Mouse (Mus musculus) megakaryocyte progenitor cell, adult 5-6 weeks (primary cell): ENCODE measurements around the gene Josd2. TPM values are rescaled to one million over a fixed set of nuclear protein-coding genes. Genes with fewer than 3 reads are reported as not detected.

Experiments
- ATAC-seq: replicated peaks from 2 replicates; pipeline ENCODE4 v1.8.0; 2016; ENCODE audit warnings: mild to moderate bottlenecking, moderate TSS enrichment, inconsistent platforms; ENCODE audit not compliant: poor library complexity
- total RNA-seq, 2 experiments: library from RNA; stranded (forward) in 1 of 2; stranded (reverse) in 1 of 2; fragments of 157-497, 149-512 nt in 1 of 2; fragments of 200-1000 nt in 1 of 2; gene quantifications; 2 replicates each; pipeline versions ENCODE4 v1.2.3 to v1.2.4; 2015 to 2017

Gene Josd2
- total RNA-seq, 2 experiments from 2014 or later: 22.6 to 27.5 TPM

GRCm38 (mm10) chr7:44445528-44445923 lies 22.3 kb upstream of the Josd2 start:
- no peak for ATAC-seq

DNA sequence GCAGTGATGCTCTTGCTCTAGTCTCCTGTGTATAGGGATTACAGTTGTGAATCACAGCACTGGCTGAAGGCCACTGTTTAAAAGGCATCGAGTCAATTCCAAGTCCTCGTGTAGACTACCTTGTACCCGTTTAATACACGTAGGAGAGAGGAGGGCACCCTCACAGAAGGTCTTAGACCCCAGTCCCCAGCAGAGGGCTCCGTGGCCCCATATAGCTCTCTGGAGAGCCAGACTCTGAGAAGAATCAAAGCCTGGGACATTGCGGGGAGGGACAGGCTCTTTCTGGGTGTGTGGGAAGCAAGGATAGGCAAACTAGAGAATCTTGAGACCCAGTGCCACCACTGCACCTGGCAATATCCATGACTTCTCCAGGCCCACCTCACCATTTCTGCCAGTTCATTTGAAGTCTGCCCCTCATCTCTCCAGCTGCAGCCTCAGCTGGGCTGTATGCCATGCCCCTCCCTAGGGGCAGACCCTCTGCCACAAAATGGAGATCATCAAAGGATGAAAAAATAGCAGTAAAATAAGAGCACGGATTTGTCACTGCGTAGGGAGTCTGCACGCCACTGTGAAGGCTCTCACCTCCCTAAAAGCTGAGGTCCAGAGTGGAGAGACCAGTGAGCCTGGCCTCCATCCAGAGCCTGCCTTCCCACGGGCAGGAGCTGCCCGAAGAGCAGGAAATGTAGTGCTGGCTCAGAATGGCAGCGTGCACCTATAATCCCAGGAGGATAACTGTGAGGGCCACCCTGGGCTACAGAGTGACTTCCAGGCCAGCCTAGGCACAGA lies 21.5 kb upstream of the Josd2 start:
- ATAC-seq: no peak

GRCm38 (mm10) chr7:44453256-44453655 lies 14.5 kb upstream of the Josd2 start:
- peak; percentile 87 for ATAC-seq

DNA sequence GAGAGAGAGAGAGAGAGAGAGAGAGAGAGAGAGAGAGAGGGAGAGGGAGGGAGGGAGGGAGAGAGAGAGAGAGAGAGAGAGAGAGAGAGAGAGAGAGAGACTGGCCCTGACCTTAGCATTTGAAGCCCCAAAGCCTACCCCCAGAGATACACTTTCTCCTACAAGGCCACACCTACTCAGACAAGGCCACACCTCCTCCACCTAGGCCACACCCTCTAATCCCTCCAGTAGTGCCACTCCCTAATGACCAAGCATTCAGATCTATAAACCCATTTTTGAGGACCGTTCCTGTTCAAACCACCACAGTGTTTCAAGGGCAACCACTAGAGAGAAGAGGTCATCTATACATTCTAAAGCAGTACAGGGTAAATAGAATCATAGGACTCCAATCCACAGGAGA lies 11.5 kb upstream of the Josd2 start:
- 0 out of 2 replicates have a peak, but pooled peaks have one; percentile 40 for ATAC-seq

DNA sequence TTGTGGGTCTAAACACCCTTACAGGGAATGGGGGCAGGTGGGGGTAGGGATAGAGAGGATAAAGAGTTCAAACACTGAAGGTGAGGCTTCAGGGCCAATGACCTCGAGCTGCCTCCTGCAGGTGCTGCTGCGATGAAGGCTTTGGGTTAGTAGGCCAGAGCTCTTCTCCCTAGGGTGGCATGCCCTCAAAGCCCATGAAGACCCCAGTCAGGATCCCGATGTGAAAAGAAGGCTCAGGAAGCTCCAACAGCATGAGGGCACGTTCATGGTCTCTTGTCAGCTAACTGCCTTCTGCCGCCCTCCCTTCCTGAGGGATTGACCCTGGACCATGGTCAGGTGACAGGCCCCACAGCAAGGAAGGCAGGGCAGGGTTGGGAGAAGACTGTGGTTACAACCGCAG lies 7.7 kb upstream of the Josd2 start:
- no peak for ATAC-seq

DNA sequence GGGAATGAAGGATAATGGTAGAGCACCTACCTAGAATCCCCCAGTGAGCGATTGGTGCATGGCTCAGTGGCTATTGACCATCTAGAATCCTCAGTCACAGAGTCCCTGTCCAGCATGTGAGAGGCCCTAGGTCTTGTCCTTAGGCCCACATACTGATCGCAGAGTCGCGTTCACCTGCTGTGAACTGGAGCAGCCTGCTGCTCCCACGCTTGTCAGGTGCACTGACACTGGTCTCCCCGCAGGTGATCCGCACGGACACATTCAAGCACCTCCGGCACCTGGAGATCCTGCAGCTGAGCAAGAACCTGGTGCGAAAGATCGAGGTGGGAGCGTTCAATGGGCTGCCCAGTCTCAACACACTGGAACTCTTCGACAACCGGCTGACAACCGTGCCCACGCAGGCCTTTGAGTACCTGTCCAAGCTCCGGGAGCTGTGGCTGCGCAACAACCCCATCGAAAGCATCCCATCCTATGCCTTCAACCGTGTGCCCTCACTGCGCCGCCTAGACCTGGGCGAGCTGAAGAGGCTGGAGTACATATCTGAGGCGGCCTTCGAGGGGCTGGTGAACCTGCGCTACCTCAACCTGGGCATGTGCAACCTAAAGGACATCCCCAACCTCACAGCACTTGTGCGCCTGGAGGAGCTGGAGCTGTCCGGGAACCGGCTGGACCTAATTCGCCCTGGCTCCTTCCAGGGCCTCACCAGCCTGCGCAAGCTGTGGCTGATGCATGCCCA lies 6.8 kb upstream of the Josd2 start:
- ATAC-seq: no peak

GRCm38 (mm10) chr7:44461503-44462217 lies 6.1 kb upstream of the Josd2 start:
- ATAC-seq: no peak

GRCm38 (mm10) chr7:44462218-44463055 lies 5.3 kb upstream of the Josd2 start:
- peak; percentile 70 for ATAC-seq

DNA sequence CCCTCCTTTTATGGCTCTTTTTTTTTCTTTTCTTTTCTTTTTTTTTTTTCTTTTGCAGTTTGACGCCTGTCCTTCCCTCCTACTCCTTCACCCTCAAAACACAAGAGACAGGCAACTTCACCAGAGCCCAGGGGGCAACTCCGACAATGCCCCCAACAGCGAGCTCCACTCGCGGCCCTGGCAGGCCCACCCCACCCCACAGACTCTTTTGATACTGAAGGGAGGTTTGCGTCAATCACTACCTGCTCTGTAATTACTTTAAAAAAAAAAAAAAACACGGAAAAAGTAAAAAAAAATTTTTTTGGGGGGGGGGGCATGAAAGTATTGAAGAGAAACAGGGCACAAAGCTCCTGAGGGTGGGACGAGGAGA lies 4.7 kb upstream of the Josd2 start:
- ATAC-seq: no peak

GRCm38 (mm10) chr7:44463556-44464225 lies 4.1 kb upstream of the Josd2 start:
- no peak for ATAC-seq

DNA sequence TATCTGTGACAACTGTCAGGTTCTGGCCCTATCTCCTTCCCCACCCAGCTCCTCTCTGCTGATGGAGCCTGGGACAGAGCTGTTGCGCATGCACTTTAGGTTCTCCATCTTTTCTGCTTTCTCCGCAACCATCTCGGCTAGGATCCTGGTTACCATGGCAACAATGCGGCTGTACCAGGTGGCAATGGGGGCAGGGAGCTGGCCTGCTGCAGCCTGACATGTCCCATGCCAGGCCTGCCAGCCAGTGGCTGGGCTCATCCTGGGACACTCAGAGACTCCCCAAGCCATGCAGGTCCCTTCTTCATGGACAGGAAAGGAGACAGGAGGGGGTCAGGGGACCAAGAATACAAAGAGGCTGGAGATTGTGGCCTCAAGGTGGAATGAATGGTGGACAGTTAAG lies 3.3 kb upstream of the Josd2 start:
- ATAC-seq: no peak

GRCm38 (mm10) chr7:44465111-44465510 lies 2.7 kb upstream of the Josd2 start, which contains the start of gene Aspdh:
Gene Aspdh (plus strand): TSS chr7:44465391.
- no peak for ATAC-seq

DNA sequence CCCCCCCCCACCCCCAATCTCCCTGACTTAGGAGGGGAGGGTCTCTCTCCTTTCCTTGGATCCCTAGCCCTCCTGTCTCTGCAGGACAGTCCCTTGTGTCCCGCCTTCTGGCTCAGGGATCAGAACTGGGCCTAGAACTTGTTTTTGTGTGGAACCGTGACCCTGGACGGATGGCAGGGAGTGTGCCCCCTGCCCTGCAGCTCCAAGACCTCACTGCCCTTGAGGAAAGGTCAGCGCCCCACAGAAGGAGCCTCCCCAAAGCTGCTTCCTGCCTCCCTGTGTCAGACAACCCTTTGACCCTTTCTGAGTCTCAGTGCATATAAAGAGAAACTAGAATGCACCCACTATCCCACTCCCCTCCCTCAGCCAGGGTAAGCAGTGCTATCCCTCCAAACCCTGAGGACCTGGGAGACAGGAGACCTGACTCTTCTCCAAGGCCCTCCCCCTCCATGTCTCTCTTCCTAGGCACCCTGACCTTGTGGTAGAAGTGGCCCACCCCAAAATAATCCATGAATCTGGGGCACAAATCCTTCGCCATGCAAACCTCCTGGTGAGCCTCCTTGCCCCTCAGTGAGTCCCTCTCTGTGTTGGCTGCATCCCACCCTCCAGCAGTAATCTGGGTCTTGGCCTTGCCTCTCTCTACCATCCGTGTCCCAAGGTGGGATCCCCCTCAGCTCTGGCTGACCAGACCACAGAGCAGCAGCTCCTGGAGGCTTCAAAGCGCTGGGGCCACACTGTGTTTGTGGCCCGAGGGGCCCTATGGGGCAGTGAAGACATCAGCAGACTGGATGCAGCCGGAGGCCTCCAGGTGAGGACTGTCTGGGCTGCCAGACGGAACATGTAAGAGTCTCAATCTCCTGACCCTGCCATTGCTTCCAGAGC lies 1.5 kb upstream of the Josd2 start:
- no peak for ATAC-seq

- ATAC-seq: no peak
These were observed 880 bp upstream of the Josd2 start for GRCm38 (mm10) chr7:44466888-44467311.

DNA sequence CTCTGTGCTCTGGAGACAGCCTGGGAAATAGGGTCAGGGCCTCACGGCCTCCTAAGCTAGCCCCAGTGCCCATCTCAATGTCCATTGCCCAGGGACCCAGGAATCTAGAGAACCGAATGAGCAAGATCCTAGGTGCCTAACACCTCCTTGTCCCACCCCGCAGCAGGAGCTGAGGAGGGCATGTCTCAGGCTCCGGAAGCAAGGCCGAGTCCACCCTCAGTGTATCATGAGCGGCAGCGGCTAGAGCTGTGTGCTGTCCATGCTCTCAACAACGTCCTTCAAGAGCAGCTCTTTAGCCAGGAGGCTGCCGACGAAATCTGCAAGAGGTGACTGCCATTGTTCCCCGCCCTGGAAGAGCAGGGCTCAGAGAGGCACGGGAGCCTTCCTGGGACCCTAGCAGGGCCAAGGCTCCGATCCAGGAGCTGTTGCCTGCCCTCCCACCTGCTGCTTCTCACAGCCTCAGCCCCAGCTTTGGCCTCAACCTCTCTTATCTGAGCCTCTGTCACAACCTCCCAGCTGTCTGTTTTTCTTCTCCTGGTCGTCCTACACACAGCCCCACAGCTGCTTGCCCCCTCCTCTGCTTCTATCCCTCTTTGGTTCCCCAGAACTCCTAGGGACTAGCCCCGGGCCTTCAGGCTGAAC lies 985 bp downstream of the Josd2 start:
- ATAC-seq: no peak

DNA sequence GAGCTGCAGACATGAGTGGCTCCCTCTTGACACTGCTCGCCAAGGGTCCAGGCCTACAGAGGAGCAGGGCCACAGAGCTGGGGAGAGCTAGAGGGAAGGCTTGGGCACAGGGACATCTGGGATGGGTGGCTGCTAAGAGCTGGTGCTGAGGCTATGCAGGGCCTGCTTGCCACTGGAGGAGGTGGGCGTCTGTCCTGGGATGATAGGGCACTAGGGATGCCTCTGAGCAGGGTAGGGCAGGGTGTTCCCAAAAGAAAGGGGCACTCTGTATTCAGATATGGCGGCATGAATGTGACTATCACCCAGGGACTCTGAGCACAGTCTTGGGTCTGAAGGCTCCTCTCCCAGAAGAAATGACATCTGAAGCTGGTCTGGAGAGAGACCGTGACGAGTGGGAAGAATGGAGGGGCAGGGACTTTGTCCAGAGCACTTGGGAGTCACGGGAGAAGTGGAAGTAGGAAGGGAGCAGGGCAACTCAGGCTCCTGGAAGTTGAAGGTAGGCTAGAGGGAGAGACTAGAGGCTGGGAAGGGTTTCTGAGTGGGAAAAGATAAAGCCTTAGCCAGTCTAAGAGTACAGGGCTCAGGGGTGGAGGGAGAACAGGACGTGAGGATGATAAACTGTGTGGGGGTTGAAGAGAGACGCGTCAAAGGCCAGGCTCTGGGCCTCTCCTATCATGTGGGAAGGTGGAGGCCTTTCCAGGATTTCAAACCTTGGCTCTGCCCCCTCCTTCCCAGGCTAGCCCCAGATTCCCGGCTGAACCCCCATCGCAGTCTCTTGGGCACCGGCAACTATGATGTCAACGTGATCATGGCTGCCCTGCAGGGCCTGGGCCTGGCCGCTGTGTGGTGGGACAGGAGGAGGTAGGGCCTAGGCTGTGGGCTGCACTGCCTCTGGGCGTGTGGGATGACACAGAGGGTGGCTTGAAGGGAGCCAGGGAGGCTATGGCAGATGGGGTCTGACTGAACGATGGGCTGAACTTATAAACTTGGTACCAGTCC lies 2.2 kb downstream of the Josd2 start:
- ATAC-seq: no peak
